Mouse (Mus musculus): ENCODE measurements around the gene Pip5kl1. TPM values are rescaled to one million over a fixed set of nuclear protein-coding genes. Genes with fewer than 3 reads are reported as not detected.

The Pip5kl1 gene
- total RNA-seq (2017), result 2.5 TPM in 1 of 3 replicates, not detected in the others

DNA sequence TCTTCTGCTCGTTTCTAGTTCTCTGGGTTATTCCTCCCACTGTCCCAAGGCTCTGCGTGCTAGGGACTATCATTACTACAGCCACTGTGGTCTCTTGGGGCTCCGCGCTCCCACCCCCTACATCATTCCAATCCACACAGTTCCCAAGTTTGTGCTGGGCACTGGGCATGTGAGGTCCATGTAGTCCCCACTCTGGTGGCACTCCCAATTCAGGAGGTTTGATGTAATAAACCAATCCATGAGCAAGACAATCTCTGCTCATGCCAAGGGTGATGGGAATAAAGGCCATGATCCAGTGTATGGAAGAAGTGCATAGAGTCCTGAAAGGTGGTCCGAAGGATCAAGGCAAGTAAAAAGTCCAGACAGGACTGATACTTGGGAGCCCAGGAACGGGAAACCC is at the start of gene Pip5kl1:
Pip5kl1 (plus strand) TSS at position 301 of the 400 bp plus-strand sequence.
- ATAC-seq (replicated peaks; ENCODE audit: insufficient number of reproducible peaks, low FRiP score, low TSS enrichment, poor library complexity, severe bottlenecking), result no peak

GRCm38 (mm10) chr2:32525816-32526215 is 48.8 kb upstream of the Pip5kl1 start:
- ATAC-seq (replicated peaks; ENCODE audit: insufficient number of reproducible peaks, low FRiP score, low TSS enrichment, poor library complexity, severe bottlenecking), result no peak

GRCm38 (mm10) chr2:32527468-32527966 is 47.1 kb upstream of the Pip5kl1 start:
- no peak for ATAC-seq (replicated peaks; ENCODE audit: insufficient number of reproducible peaks, low FRiP score, low TSS enrichment, poor library complexity, severe bottlenecking)

DNA sequence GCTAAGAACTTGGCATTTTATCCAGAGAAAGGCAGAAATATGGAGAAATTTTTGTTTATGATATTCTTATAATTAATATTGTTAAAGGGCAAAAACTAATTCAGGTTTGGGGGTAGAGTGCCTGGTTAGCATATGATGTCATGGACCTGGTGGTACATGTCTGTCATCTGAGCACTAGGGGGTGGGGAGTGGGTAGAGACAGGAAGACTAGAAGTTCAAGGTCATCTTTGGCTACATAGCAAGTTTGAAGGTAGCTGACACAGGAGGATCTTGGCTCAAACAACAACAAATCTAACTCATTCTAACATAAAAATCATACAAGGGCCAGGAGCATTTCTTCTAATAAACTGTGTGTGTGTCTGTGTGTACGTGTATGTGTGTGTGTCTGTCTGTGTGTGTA is 46.3 kb upstream of the Pip5kl1 start:
- no peak for ATAC-seq (replicated peaks; ENCODE audit: insufficient number of reproducible peaks, low FRiP score, low TSS enrichment, poor library complexity, severe bottlenecking)

DNA sequence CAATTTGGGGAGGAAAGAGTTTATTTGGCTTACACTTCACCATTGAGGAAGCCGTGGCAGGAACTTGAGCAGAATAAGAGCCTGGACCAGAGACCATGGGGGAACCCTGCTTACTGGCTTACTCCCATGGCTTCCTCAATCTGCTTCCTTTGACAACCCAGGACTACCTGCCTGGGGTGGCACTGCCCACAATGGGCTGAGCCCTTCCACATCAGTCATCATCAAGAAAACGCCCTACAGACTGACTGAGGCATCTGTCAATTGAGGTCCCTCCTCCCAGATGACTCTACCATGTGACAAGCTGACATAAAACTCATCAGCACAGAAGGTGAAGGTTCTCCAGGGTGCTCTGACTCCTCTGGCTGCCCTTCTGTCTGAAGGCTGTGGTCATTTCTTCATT is 44.1 kb upstream of the Pip5kl1 start:
- peak; percentile 45; the same call in 1 of the 2 replicates for ATAC-seq (replicated peaks; ENCODE audit: insufficient number of reproducible peaks, low FRiP score, low TSS enrichment, poor library complexity, severe bottlenecking)

GRCm38 (mm10) chr2:32533163-32533562 is 41.4 kb upstream of the Pip5kl1 start:
- ATAC-seq (replicated peaks; ENCODE audit: insufficient number of reproducible peaks, low FRiP score, low TSS enrichment, poor library complexity, severe bottlenecking), result no peak

DNA sequence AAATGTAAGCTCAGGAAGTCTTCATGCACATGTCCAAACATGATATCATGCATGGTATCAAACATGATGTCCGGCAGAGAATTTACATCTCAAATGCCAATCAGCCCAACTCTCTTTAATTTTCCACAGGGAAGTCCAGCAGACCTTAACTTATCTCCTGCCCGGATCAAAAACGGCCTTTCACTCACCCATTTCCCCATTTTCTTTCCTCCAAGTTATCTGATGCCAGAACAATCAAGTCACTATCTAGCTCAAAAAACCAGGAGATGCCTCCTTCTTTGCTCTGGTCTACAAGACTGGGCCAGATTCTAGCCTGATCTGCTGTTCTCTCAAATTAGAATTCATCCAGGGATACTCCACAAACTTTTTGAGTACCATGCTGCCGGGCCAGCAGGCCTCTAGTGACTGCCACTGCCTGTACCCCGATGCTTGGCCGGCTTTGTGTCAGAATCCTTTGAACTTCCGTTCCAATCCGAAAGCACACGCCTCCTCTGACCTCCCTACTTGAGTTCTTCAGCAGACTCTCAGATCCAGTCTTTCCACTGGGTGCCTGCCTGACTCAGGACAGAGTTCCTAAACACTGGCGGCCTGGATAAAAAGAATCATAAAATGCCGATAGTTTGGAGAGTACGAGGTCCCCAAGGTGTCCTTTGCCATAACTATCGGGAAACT is 40.4 kb upstream of the Pip5kl1 start:
- no peak for ATAC-seq (replicated peaks; ENCODE audit: insufficient number of reproducible peaks, low FRiP score, low TSS enrichment, poor library complexity, severe bottlenecking)

- ATAC-seq (replicated peaks; ENCODE audit: insufficient number of reproducible peaks, low FRiP score, low TSS enrichment, poor library complexity, severe bottlenecking), result peak; percentile 88
These were observed 39.7 kb upstream of the Pip5kl1 start, which contains the start of gene Fam102a for GRCm38 (mm10) chr2:32534733-32535471. TSS of gene Fam102a (plus strand) at chr2:32535332.

DNA sequence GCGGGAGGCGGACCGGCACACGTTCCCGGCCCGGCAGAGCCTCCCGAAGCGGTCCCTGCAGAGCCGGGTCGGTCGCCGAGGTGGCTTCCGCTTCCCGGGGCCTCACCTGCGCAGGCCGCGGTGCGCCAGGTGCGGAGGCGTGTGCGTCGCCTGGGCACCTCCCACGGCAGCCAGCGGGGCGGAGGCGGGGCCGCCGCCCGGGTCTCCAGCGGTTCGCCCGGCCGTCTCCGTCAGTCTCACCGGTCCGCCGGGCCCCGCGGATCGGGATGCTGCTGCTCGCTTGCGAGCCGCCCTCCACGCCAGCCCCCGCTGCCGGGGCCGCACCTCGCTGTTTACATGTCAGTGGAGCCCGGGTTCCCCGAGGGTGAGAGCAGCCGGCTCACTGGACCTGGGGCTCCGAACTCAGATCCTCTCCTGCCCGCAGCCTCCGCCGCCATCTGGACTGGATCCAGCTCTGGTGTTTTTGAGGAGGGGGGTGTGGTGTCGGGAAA is 39.1 kb upstream of the Pip5kl1 start:
- no peak for ATAC-seq (replicated peaks; ENCODE audit: insufficient number of reproducible peaks, low FRiP score, low TSS enrichment, poor library complexity, severe bottlenecking)

DNA sequence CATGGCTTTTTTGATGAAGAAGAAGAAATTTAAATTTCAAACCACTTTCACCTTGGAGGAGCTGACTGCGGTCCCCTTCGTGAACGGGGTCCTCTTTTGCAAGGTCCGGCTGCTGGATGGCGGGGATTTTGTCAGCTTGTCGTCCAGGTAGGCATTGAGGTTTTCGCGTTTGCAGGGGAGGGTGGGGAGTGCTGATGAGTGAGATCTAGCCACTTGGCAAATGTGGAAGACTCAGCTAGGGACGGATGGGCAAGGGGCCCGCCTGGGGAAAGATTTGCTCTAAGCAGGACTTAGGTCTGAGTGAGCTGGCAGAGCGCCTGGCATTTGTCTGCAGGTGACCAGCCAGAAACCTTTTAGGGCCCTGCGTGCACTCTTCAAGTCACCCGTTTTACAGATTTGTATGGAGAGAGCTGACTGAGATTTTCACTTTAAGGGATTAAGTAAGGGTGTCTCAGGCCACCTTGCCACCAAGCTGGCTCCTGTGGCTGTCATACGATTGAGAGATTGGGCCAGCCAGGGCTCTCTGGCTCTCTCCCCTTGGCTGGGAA is 38.4 kb upstream of the Pip5kl1 start:
- no peak for ATAC-seq (replicated peaks; ENCODE audit: insufficient number of reproducible peaks, low FRiP score, low TSS enrichment, poor library complexity, severe bottlenecking)

- ATAC-seq (replicated peaks; ENCODE audit: insufficient number of reproducible peaks, low FRiP score, low TSS enrichment, poor library complexity, severe bottlenecking), result peak; percentile 54
These were observed 37.8 kb upstream of the Pip5kl1 start for GRCm38 (mm10) chr2:32536634-32537359.

GRCm38 (mm10) chr2:32537360-32537905 is 37.2 kb upstream of the Pip5kl1 start:
- ATAC-seq (replicated peaks; ENCODE audit: insufficient number of reproducible peaks, low FRiP score, low TSS enrichment, poor library complexity, severe bottlenecking), result no peak

- ATAC-seq (replicated peaks; ENCODE audit: insufficient number of reproducible peaks, low FRiP score, low TSS enrichment, poor library complexity, severe bottlenecking), result no peak
These were observed 36.7 kb upstream of the Pip5kl1 start for GRCm38 (mm10) chr2:32537941-32538340.

DNA sequence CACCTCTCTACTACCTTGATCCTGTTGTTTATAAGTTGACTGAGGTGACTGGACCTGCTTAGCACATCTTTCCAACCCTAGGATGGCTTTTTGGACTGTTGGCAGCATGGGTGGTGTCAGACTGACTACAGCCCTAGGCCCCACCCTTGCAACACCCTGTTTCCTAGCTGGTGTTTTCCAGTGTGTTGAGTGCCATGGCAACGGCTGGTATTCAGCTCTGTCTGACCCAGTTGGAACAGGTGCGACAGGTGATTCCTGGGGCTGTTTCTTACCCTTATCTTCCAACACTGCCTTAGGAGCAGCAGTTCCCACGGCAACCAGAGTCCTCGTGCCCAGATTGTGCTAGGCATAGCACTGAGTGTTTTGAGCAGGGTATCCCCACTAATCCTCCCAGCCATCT is 36.1 kb upstream of the Pip5kl1 start:
- ATAC-seq (replicated peaks; ENCODE audit: insufficient number of reproducible peaks, low FRiP score, low TSS enrichment, poor library complexity, severe bottlenecking), result no peak

DNA sequence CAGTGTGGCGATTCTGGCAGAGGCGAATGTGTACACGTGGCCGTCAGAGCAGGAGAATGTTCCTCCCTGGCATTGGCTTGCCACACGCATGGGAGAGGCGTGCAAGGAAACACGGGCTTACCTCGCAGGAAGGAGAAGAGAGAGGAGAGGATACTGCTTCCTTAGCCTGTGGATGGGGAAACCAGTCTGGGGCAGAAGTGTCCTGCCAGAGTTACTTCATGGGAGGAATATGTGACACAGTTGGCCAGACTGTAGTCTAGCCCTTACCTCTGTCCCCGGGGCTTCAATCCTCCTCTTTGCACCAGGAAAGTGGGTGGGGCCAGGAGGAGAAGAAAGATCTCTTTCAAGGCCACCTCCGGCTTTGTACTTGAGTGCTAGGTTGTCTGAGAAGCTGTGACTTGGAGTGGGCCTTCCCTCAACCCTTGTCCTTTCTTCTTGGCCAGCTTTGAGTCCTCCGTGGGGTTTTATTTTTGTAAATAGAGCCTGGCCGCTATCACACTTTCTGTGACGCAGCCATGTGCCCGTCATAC is 35.1 kb upstream of the Pip5kl1 start:
- ATAC-seq (replicated peaks; ENCODE audit: insufficient number of reproducible peaks, low FRiP score, low TSS enrichment, poor library complexity, severe bottlenecking), result no peak

DNA sequence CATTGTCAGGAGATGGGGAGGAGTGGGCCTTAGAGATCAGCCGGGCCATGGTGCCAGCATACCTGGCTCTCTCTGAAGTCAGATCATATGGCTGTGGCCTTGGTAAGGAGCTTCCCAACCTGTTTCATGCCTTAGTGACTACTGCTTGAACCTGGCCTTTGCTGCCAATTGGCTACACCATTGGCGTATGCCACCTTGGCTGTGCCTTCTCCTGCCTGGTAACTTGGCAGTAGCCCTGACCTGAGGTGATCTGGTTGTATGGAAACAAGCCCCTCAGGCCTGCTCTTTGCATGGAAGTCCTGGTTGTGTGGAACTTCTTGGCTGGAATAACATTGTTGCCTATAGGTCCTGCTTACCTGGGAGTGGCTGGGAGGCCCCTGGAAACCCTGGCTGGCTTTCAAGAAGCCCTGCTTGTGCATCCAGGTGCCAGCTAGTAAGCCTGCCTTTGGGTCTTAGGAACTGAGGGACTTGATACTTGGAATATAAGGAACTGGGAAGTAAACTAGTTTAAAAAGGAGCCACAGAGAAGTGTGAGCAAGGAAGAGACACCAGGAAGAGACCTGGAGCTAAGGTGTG is 33.2 kb upstream of the Pip5kl1 start:
- ATAC-seq (replicated peaks; ENCODE audit: insufficient number of reproducible peaks, low FRiP score, low TSS enrichment, poor library complexity, severe bottlenecking), result no peak

DNA sequence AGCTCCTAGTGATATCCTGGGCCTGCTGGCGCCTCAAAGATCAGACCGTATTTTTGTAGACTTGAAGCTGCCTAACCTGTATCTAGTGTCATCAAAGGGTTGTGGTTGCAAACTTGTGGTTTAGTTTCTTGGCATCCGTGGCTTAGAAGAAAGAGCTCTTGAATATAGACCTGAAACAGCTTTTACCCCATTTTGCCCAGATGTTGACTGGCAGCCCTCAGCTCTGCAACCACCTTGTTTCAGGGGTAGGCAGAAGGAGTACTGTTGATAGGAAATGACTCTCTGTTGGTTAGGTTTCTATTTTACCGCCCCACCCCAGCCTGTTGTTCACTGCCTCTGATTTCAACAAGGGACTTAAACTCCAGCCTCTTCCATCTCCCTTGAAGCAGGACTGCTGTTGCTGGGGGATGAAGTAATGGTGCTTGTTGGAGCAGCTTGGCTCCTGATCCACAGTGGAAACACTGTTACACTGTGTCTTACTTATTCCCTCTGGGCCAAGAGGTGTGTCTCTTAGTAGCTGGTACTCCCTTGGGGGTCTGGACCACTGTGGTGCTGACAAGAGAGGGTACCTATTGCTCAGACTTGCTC is 32.5 kb upstream of the Pip5kl1 start:
- ATAC-seq (replicated peaks; ENCODE audit: insufficient number of reproducible peaks, low FRiP score, low TSS enrichment, poor library complexity, severe bottlenecking), result no peak

DNA sequence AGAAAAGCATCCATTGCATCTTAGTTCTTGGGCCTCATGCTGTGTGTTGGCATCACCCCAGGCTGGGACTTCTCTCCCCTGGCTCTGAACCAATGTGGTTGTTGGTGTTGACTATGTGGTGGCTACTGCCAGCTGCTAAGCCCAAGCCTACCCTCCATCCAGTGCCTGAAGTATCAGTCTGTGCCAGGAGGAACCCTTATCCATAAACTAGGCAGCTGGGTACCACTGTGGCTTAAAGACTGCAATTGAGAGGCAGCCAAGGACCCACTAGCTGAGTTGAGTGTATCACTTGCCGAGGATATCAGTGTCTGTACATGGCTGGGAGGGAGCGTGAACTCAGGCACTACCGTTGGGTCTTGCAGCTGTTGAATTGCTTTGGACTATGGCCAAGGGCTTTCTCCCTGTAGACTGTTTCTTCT is 31.6 kb upstream of the Pip5kl1 start:
- no peak for ATAC-seq (replicated peaks; ENCODE audit: insufficient number of reproducible peaks, low FRiP score, low TSS enrichment, poor library complexity, severe bottlenecking)
